Mouse (Mus musculus): ENCODE measurements at regions not wholly inside any gene's neighbourhood (a gene's known extent, or its start where the extent isn't known, plus 50 kb on each side); places are given as distances from the start of the nearest gene placed in this dataset.
"Not testable (repeated sequence)": the region's sequence is repeated elsewhere in the genome, so short reads cannot be mapped to it uniquely, and the experiment has no call there.

DNA sequence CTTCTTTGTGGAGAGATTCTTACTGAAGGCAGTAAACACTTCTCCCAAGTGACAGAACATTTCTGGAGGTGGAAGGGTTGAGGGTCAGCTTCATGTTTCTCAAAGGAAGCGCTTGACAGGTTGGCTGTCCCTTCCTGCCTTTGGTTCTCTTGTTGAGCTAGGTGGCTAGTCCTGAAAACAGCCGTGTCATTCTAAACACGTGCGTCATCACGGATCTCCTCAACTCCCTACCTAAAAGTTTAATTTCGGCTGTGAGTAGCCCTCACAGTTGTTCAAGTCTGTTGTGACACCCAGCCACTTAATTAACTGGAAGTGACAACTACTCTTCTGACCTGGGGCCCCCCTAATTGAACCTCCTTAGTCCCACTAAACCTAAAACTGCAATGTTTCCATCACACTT is 77.0 kb upstream of the Immp2l start:
- H3ac ChIP-seq (ENCODE audit: control insufficient read depth, insufficient read length): no peak overlapping the region
- no peaks in the 10 kb centered on the region for H3K27me3 ChIP-seq (ENCODE audit: control insufficient read depth, insufficient read depth, insufficient read length)
- no peak overlapping the region for H3K4me3 ChIP-seq
- no peak for TF ChIP-seq USF1 (IDR thresholded peaks at IDR 0.05; ENCODE audit: low read depth)
- no peak for TF ChIP-seq TCF3 (IDR thresholded peaks at IDR 0.05; ENCODE audit: insufficient read length, low read depth)
- no peak for TF ChIP-seq E2F4 (IDR thresholded peaks at IDR 0.05; ENCODE audit: insufficient read depth)
- TF ChIP-seq MYOD1 (IDR thresholded peaks at IDR 0.05; ENCODE audit: control insufficient read depth in 1 of 3, insufficient read length in 2 of 3, low read depth in 2 of 3): no peak
- no peak for TF ChIP-seq TCF12 (IDR thresholded peaks at IDR 0.05; ENCODE audit: insufficient read depth, poor library complexity, severe bottlenecking)
- no peak overlapping the region for H3K4me2 ChIP-seq (ENCODE audit: low read depth)
- no peaks in the 10 kb centered on the region for H3K36me3 ChIP-seq (ENCODE audit: control insufficient read depth, insufficient read depth)
- no peaks in the 10 kb centered on the region for H3K79me2 ChIP-seq (ENCODE audit: control insufficient read depth, insufficient read depth)

DNA sequence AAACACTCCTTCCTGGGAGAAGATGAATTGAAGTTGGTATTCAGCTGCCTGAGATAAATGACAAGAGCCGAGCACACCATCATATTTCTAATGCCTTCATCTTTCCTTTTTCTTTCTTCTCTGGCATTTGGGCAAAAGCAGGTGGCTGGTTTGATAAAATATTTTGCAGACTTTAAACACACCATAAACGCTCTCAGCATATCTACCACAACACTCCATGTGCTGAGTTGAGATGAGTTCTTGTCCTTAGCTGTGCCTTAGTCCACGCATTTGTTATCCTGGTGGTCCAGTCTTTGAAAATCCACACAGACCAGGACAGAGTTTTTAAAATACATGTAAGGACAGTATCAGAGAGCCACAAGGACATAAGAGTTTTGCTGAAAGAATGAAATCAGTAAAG is 74.3 kb upstream of the Immp2l start:
- no peaks in the 10 kb centered on the region for H3K36me3 ChIP-seq (ENCODE audit: control insufficient read depth, insufficient read depth)
- no peaks in the 10 kb centered on the region for H3K27me3 ChIP-seq (ENCODE audit: control insufficient read depth, insufficient read depth, insufficient read length)
- no peak overlapping the region for H3ac ChIP-seq (ENCODE audit: control insufficient read depth, insufficient read length)
- no peak for TF ChIP-seq MAX (IDR thresholded peaks at IDR 0.05; ENCODE audit: low read depth)
- no peak for TF ChIP-seq TCF12 (IDR thresholded peaks at IDR 0.05; ENCODE audit: insufficient read depth, poor library complexity, severe bottlenecking)
- no peak for TF ChIP-seq REST (IDR thresholded peaks at IDR 0.05; ENCODE audit: insufficient read depth, insufficient read length)
- TF ChIP-seq SRF (IDR thresholded peaks at IDR 0.05; ENCODE audit: control insufficient read depth, insufficient read length, low read depth): no peak
- no peak for TF ChIP-seq MYOD1 (IDR thresholded peaks at IDR 0.05; ENCODE audit: control insufficient read depth in 1 of 3, insufficient read length in 2 of 3, low read depth in 2 of 3)
- no peak for TF ChIP-seq E2F4 (IDR thresholded peaks at IDR 0.05; ENCODE audit: insufficient read depth)
- no peak for TF ChIP-seq TCF3 (IDR thresholded peaks at IDR 0.05; ENCODE audit: insufficient read length, low read depth)
- no peaks in the 10 kb centered on the region for H3K79me2 ChIP-seq (ENCODE audit: control insufficient read depth, insufficient read depth)
- no peak overlapping the region for H3K4me2 ChIP-seq (ENCODE audit: low read depth)
- H3K4me3 ChIP-seq: no peak overlapping the region

DNA sequence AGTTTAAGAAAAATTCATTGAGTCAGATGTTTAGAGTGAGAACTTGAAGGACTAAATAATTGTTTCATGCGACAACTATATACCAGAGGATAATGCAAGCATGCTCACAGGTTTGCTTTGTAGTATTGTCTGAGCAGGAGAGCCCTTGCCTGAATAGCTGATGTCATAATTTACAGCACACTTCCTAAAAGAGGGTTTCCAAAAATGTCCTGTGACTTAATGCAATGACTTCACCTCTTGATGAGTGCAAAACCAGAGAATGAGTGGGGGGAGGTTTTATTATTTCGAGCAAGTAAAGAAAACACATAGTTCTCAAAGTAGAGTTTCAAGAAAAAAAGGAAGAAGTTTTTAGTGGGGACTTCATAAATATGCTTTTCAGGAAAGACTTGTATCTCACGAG is 65.4 kb upstream of the Immp2l start:
- no peaks in the 10 kb centered on the region for H3K27me3 ChIP-seq (ENCODE audit: control insufficient read depth, insufficient read depth, insufficient read length)
- H3ac ChIP-seq (ENCODE audit: control insufficient read depth, insufficient read length): no peak overlapping the region
- H3K36me3 ChIP-seq (ENCODE audit: control insufficient read depth, insufficient read depth): no peaks in the 10 kb centered on the region
- no peaks in the 10 kb centered on the region for H3K79me2 ChIP-seq (ENCODE audit: control insufficient read depth, insufficient read depth)
- no peak overlapping the region for H3K4me2 ChIP-seq (ENCODE audit: low read depth)
- no peak for TF ChIP-seq POLR2A (IDR thresholded peaks at IDR 0.05; ENCODE audit: insufficient read length, low read depth)
- no peak for TF ChIP-seq E2F4 (IDR thresholded peaks at IDR 0.05; ENCODE audit: insufficient read depth)
- TF ChIP-seq TCF3 (IDR thresholded peaks at IDR 0.05; ENCODE audit: insufficient read length, low read depth): no peak
- H3K4me3 ChIP-seq: no peak overlapping the region

DNA sequence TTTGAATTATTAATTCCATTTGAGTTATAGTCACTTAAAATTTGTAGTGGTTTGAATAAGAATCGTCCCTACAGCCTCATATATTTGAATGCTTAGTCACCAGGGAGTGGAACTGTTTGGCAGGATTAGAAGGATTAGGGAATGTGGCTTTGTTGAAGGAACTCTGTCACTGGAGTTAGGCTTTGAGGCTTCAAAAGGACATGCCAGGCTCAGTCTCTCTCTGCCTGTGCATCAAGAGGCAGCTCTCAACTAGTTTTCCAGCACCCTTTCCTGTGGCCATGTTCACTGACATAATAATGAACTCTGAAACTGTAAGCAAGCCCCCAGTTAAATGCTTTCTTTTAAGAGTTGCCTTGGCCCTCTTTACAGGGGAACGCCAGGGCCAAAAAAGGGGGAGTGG is 58.9 kb upstream of the Immp2l start:
- no peak for TF ChIP-seq TCF3 (IDR thresholded peaks at IDR 0.05; ENCODE audit: insufficient read length, low read depth)
- TF ChIP-seq E2F4 (IDR thresholded peaks at IDR 0.05; ENCODE audit: insufficient read depth): no peak
- TF ChIP-seq MYOD1 (IDR thresholded peaks at IDR 0.05; ENCODE audit: control insufficient read depth in 1 of 3, insufficient read length in 2 of 3, low read depth in 2 of 3): no peak
- TF ChIP-seq SRF (IDR thresholded peaks at IDR 0.05; ENCODE audit: control insufficient read depth, insufficient read length, low read depth): no peak
- no peak for TF ChIP-seq MAX (IDR thresholded peaks at IDR 0.05; ENCODE audit: low read depth)
- TF ChIP-seq MYOG (IDR thresholded peaks at IDR 0.05; ENCODE audit: control insufficient read depth in 1 of 3, insufficient read depth in 1 of 3, insufficient read length in 2 of 3, low read depth in 2 of 3): no peak
- no peak for TF ChIP-seq CEBPB (IDR thresholded peaks at IDR 0.05; ENCODE audit: insufficient read depth, poor library complexity, severe bottlenecking)
- no peak for TF ChIP-seq REST (IDR thresholded peaks at IDR 0.05; ENCODE audit: insufficient read depth, insufficient read length)
- TF ChIP-seq USF1 (IDR thresholded peaks at IDR 0.05; ENCODE audit: low read depth): no peak
- TF ChIP-seq POLR2A (IDR thresholded peaks at IDR 0.05; ENCODE audit: insufficient read length, low read depth): no peak
- no peak for TF ChIP-seq TCF12 (IDR thresholded peaks at IDR 0.05; ENCODE audit: insufficient read depth, poor library complexity, severe bottlenecking)
- TF ChIP-seq POLR2AphosphoS2 (IDR thresholded peaks at IDR 0.05; ENCODE audit: insufficient read length, low read depth): no peak
- Histone ChIP-seq H3K36me3 (ENCODE audit: control insufficient read depth, insufficient read depth) (no peaks in the 10 kb centered on the region), H3K4me2 (ENCODE audit: low read depth) (no peak overlapping the region), H3K27me3 (ENCODE audit: control insufficient read depth, insufficient read depth, insufficient read length) (no peaks in the 10 kb centered on the region), H3K4me3 (no peak overlapping the region), H3ac (ENCODE audit: control insufficient read depth, insufficient read length) (no peak overlapping the region), H3K79me2 (ENCODE audit: control insufficient read depth, insufficient read depth) (no peaks in the 10 kb centered on the region)

DNA sequence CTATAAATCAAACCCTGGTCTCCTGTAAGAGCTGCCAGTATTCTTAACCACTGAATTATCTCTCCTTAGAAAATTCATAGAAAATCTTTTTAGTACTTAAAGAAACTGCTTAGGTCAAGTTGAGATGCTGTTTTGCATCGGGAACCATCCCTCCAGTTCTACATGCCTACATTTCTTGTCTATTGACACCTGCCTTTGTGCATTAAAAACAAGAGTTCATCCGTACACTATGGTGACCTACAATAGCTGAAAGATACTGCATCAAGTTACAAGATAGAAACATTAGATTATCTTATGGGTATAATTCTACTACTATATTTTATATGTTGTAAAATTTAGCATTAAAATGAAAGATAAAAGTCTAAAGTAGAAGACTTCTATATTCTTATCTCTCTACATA is 57.6 kb upstream of the Immp2l start:
- Histone ChIP-seq H3K27me3 (ENCODE audit: control insufficient read depth, insufficient read depth, insufficient read length) (no peaks in the 10 kb centered on the region), H3K4me2 (ENCODE audit: low read depth) (no peak overlapping the region), H3K4me3 (no peak overlapping the region), H3K36me3 (ENCODE audit: control insufficient read depth, insufficient read depth) (no peaks in the 10 kb centered on the region), H3K79me2 (ENCODE audit: control insufficient read depth, insufficient read depth) (no peaks in the 10 kb centered on the region), H3ac (ENCODE audit: control insufficient read depth, insufficient read length) (no peak overlapping the region)
- TF ChIP-seq POLR2A (IDR thresholded peaks at IDR 0.05; ENCODE audit: insufficient read length, low read depth): no peak
- no peak for TF ChIP-seq POLR2AphosphoS2 (IDR thresholded peaks at IDR 0.05; ENCODE audit: insufficient read length, low read depth)
- no peak for TF ChIP-seq USF1 (IDR thresholded peaks at IDR 0.05; ENCODE audit: low read depth)
- TF ChIP-seq MYOG (IDR thresholded peaks at IDR 0.05; ENCODE audit: control insufficient read depth in 1 of 3, insufficient read depth in 1 of 3, insufficient read length in 2 of 3, low read depth in 2 of 3): no peak
- TF ChIP-seq E2F4 (IDR thresholded peaks at IDR 0.05; ENCODE audit: insufficient read depth): no peak
- no peak for TF ChIP-seq MYOD1 (IDR thresholded peaks at IDR 0.05; ENCODE audit: control insufficient read depth in 1 of 3, insufficient read length in 2 of 3, low read depth in 2 of 3)
- TF ChIP-seq SRF (IDR thresholded peaks at IDR 0.05; ENCODE audit: control insufficient read depth, insufficient read length, low read depth): no peak
- TF ChIP-seq CEBPB (IDR thresholded peaks at IDR 0.05; ENCODE audit: insufficient read depth, poor library complexity, severe bottlenecking): no peak
- TF ChIP-seq MAX (IDR thresholded peaks at IDR 0.05; ENCODE audit: low read depth): no peak
- TF ChIP-seq REST (IDR thresholded peaks at IDR 0.05; ENCODE audit: insufficient read depth, insufficient read length): no peak
- TF ChIP-seq TCF12 (IDR thresholded peaks at IDR 0.05; ENCODE audit: insufficient read depth, poor library complexity, severe bottlenecking): no peak
- TF ChIP-seq TCF3 (IDR thresholded peaks at IDR 0.05; ENCODE audit: insufficient read length, low read depth): no peak

DNA sequence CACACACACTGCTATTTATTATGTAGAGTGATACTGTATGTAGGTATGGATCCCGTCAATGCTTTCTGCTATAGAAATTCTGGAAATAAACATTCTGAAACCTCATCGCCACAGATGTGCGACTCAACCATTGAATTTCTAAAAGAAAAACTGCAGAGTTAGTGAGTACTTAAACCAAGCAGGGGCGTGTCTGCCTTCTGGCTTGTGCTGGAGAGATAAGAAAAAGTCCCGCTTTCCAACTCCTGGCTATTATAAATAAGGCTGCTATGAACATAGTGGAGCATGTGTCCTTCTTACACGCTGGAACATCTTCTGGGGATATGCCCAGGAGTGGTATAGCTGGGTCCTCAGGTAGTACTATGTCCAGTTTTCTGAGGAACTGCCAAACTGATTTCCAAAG is 57.2 kb upstream of the Immp2l start:
- H3K36me3 ChIP-seq (ENCODE audit: control insufficient read depth, insufficient read depth); H3K27me3 ChIP-seq (ENCODE audit: control insufficient read depth, insufficient read depth, insufficient read length); H3K79me2 ChIP-seq (ENCODE audit: control insufficient read depth, insufficient read depth); H3K4me3 ChIP-seq; H3ac ChIP-seq (ENCODE audit: control insufficient read depth, insufficient read length); H3K4me2 ChIP-seq (ENCODE audit: low read depth): not testable (repeated sequence)

Data from myocyte (in vitro differentiated cells).